ENCODE assay signal across 21 mouse cellular contexts in genomic region chr10:37316701-37317100, GRCm38 (mm10).
DNase-seq lines count a peak whose midpoint lies in the region; ATAC-seq lines count a peak whose summit lies in the region.
"Had no signal": no experiment of that assay in that cellular context is flagged by ENCODE, and none has a peak within 500 bp of the region (broad histone marks: within the 10 kb centered on the region; RNA-seq: fewer than 3 reads in every experiment).

No protein-coding gene starts in this region.

- H3K9me3 ChIP-seq in hindbrain, embryonic 16.5 days (ENCODE audit: control insufficient read depth, low read length) = no peaks in the 10 kb centered on the region
- no peaks in the 10 kb centered on the region for H3K9me3 ChIP-seq in hindbrain, embryonic 12.5 days (replicated peaks)
- H3K9me3 ChIP-seq in midbrain, embryonic 16.5 days (replicated peaks; ENCODE audit: control insufficient read depth, low read length, poor library complexity, severe bottlenecking) = no peaks in the 10 kb centered on the region
- no peaks in the 10 kb centered on the region for H3K9me3 ChIP-seq in midbrain, embryonic 11.5 days (ENCODE audit: control insufficient read depth, low read length)
- H3K9me3 ChIP-seq: forebrain, embryonic 10.5 days; forebrain, embryonic 13.5 days had no signal

- no peak overlapping the region for H3K27ac ChIP-seq in hindbrain, embryonic 16.5 days (ENCODE audit: low read depth, low read length)
- no peak overlapping the region for H3K27ac ChIP-seq in hindbrain, embryonic 12.5 days
- no peak overlapping the region for H3K27ac ChIP-seq in midbrain, embryonic 16.5 days (ENCODE audit: low read length)
- H3K27ac ChIP-seq in midbrain, embryonic 11.5 days (ENCODE audit: low read depth, low read length) = no peak overlapping the region
- H3K27ac ChIP-seq: forebrain, embryonic 10.5 days; forebrain, embryonic 13.5 days had no signal

- no peaks in the 10 kb centered on the region for H3K4me1 ChIP-seq in hindbrain, embryonic 16.5 days (ENCODE audit: control insufficient read depth, insufficient read depth, low read depth, low read length)
- H3K4me1 ChIP-seq in hindbrain, embryonic 12.5 days = no peaks in the 10 kb centered on the region
- no peaks in the 10 kb centered on the region for H3K4me1 ChIP-seq in midbrain, embryonic 16.5 days (ENCODE audit: control insufficient read depth, insufficient read depth, low read length)
- no peaks in the 10 kb centered on the region for H3K4me1 ChIP-seq in midbrain, embryonic 11.5 days (ENCODE audit: control insufficient read depth, insufficient read depth, low read length)

- 75% methylated on average over 3 of the region's 3 CpGs for WGBS in hindbrain, embryonic 16.5 days
- WGBS in hindbrain, embryonic 12.5 days = 88% methylated on average over 3 of the region's 3 CpGs
- 82% methylated on average over 3 of the region's 3 CpGs for WGBS in midbrain, embryonic 16.5 days
- WGBS in midbrain, embryonic 11.5 days = 82% methylated on average over 3 of the region's 3 CpGs

- intact Hi-C loops in heart, postnatal 10 days (cut with DNase I) = no loop called here

- no peak overlapping the region for H3K9ac ChIP-seq in hindbrain, embryonic 16.5 days (ENCODE audit: low read depth, low read length)
- H3K9ac ChIP-seq in hindbrain, embryonic 12.5 days = no peak overlapping the region
- H3K9ac ChIP-seq in midbrain, embryonic 16.5 days (ENCODE audit: low read depth, low read length) = no peak overlapping the region
- H3K9ac ChIP-seq in midbrain, embryonic 11.5 days (ENCODE audit: low read length) = no peak overlapping the region
- H3K9ac ChIP-seq: forebrain, embryonic 13.5 days had no signal

- ATAC-seq in hindbrain, embryonic 16.5 days = peak; percentile 60; the same call in 1 of the 2 replicates
- ATAC-seq in hindbrain, embryonic 12.5 days (ENCODE audit: low FRiP score) = no peak
- ATAC-seq in midbrain, embryonic 16.5 days = peak; percentile 66; the same call in 1 of the 2 replicates
- ATAC-seq in midbrain, embryonic 11.5 days (ENCODE audit: low FRiP score) = no peak
- ATAC-seq: activated CD4-positive, CD25-positive, alpha-beta regulatory T cell, adult 4 months; forebrain, embryonic 13.5 days; forebrain, embryonic 16.5 days; intestine, embryonic 16.5 days had no signal

- no peak overlapping the region for H3K4me2 ChIP-seq in hindbrain, embryonic 16.5 days (ENCODE audit: low read length)
- H3K4me2 ChIP-seq in hindbrain, embryonic 12.5 days (replicated peaks) = no peak overlapping the region
- no peak overlapping the region for H3K4me2 ChIP-seq in midbrain, embryonic 16.5 days (ENCODE audit: low read length)
- no peak overlapping the region for H3K4me2 ChIP-seq in midbrain, embryonic 11.5 days
- H3K4me2 ChIP-seq: forebrain, embryonic 13.5 days; heart, embryonic 11.5 days had no signal

- peak; percentile 74 for DNase-seq in heart, adult 11 months
- DNase-seq in heart, postnatal 10 days = no peak
- no peak for DNase-seq in midbrain, embryonic 11.5 days (ENCODE audit: low spot score, missing footprints)
- DNase-seq: adrenal gland, adult 8-10 months; adrenal gland, postnatal 25 days; cerebellum, adult 18-20 months; cerebellum, adult 9-10 months; cerebellum, postnatal 14 days; gastrocnemius, postnatal 10 days; gastrocnemius, postnatal 36 days; heart, postnatal 36 days; kidney, adult 18-20 months had no signal

- H3K27me3 ChIP-seq in hindbrain, embryonic 16.5 days (replicated peaks; ENCODE audit: control insufficient read depth, insufficient read depth, low read length) = no peaks in the 10 kb centered on the region
- no peaks in the 10 kb centered on the region for H3K27me3 ChIP-seq in hindbrain, embryonic 12.5 days
- no peaks in the 10 kb centered on the region for H3K27me3 ChIP-seq in midbrain, embryonic 16.5 days (ENCODE audit: control insufficient read depth, insufficient read depth, low read depth, low read length)
- H3K27me3 ChIP-seq in midbrain, embryonic 11.5 days (ENCODE audit: control insufficient read depth, insufficient read depth, low read length) = no peaks in the 10 kb centered on the region
- H3K27me3 ChIP-seq: forebrain, embryonic 13.5 days had no signal

- H3K36me3 ChIP-seq in hindbrain, embryonic 16.5 days (ENCODE audit: control insufficient read depth, insufficient read depth, low read length) = no peaks in the 10 kb centered on the region
- no peaks in the 10 kb centered on the region for H3K36me3 ChIP-seq in hindbrain, embryonic 12.5 days
- H3K36me3 ChIP-seq in midbrain, embryonic 16.5 days (ENCODE audit: control insufficient read depth, insufficient read depth, low read length) = no peaks in the 10 kb centered on the region
- H3K36me3 ChIP-seq in midbrain, embryonic 11.5 days (ENCODE audit: control insufficient read depth, insufficient read depth, low read length) = no peaks in the 10 kb centered on the region
- H3K36me3 ChIP-seq: forebrain, embryonic 10.5 days had no signal

- no peak overlapping the region for H3K4me3 ChIP-seq in hindbrain, embryonic 16.5 days (ENCODE audit: low read length)
- H3K4me3 ChIP-seq in hindbrain, embryonic 12.5 days = no peak overlapping the region
- H3K4me3 ChIP-seq in midbrain, embryonic 16.5 days (ENCODE audit: low read depth, low read length) = no peak overlapping the region
- H3K4me3 ChIP-seq in midbrain, embryonic 11.5 days (ENCODE audit: low read depth, low read length) = no peak overlapping the region
- H3K4me3 ChIP-seq: forebrain, embryonic 10.5 days; forebrain, embryonic 13.5 days had no signal

Comparison
In these comparisons a context has a peak if more than half of its experiments do, and no peak if none do; other contexts are left out.
1. ATAC-seq: peak in hindbrain, embryonic 16.5 days (single experiment) and midbrain, embryonic 16.5 days (single experiment); none in hindbrain, embryonic 12.5 days (single experiment) and midbrain, embryonic 11.5 days (single experiment).